Mouse (Mus musculus) embryonic fibroblast, embryonic 13.5 days (primary cell): ENCODE data around the gene Gsdme. TPM values are rescaled to one million over a fixed set of nuclear protein-coding genes. Genes with fewer than 3 reads are reported as not detected.

Source experiments
- H3K27ac ChIP-seq: 2 replicates; pipeline ENCODE4 v1.5.1; 2012; ENCODE audit warnings: low read length, control low read depth, inconsistent platforms; ENCODE audit not compliant: insufficient read depth
- H3K4me1 ChIP-seq: 2 replicates; pipeline ENCODE4 v1.6.1; 2011; ENCODE audit warnings: low read length; ENCODE audit not compliant: control insufficient read depth, insufficient read depth
- H3K4me3 ChIP-seq: 2 replicates; pipeline ENCODE4 v1.5.1; 2011; ENCODE audit warnings: mild to moderate bottlenecking, control low read depth, low read length; ENCODE audit not compliant: insufficient read depth
- CTCF ChIP-seq: IDR thresholded peaks from 2 replicates; pipeline ENCODE4 v1.5.1; 2011; ENCODE audit warnings: mild to moderate bottlenecking, control low read depth, low read length, moderate library complexity, borderline replicate concordance; ENCODE audit not compliant: insufficient read depth
- POLR2A ChIP-seq: IDR thresholded peaks from 2 replicates; pipeline ENCODE4 v1.6.1; 2011; ENCODE audit warnings: low read depth, mild to moderate bottlenecking, control low read depth, low read length, moderate library complexity
- polyA plus RNA-seq: library from polyadenylated mRNA; stranded (reverse); fragments of >200 nt; gene quantifications from 2 replicates; pipeline ENCODE4 v1.2.4, GENCODE M21; 2011; ENCODE audit warnings: low read depth; ENCODE audit not compliant: missing spikeins, insufficient read length

The Gsdme gene
- polyA plus RNA-seq, 1 experiment = 4.6 TPM

DNA sequence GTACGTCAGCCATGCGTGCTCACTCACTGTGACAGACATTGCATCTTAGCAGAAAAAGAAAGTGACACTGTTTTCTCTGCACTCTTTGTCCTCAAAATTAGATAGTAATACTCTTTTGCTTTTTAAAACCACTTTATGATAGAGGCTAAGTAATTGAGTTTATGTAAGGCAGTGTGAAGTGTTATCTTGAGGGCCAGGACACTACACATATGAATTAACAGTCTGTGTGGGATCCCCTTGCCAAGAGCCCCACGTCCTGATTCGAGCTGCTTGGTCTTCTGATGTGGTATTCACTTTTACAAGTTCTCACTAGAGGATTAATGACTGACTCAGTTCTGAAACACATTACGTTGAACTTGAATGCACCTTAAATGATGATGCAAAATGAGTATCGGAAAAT, 103.8 kb downstream of the Gsdme start:
- TF ChIP-seq CTCF = no peak
- TF ChIP-seq POLR2A = no peak

GRCm38 (mm10) chr6:50149378-50149777, 114.3 kb downstream of the Gsdme start:
- no peaks in the 10 kb centered on the region for H3K4me1 ChIP-seq
- no peak for TF ChIP-seq CTCF
- no peak for TF ChIP-seq POLR2A
- no peak overlapping the region for H3K27ac ChIP-seq
- H3K4me3 ChIP-seq = no peak overlapping the region

More for the DNA sequence above, 103.8 kb downstream of the Gsdme start:
- Histone ChIP-seq H3K4me3 (no peak overlapping the region), H3K27ac (no peak overlapping the region), H3K4me1 (no peaks in the 10 kb centered on the region)

DNA sequence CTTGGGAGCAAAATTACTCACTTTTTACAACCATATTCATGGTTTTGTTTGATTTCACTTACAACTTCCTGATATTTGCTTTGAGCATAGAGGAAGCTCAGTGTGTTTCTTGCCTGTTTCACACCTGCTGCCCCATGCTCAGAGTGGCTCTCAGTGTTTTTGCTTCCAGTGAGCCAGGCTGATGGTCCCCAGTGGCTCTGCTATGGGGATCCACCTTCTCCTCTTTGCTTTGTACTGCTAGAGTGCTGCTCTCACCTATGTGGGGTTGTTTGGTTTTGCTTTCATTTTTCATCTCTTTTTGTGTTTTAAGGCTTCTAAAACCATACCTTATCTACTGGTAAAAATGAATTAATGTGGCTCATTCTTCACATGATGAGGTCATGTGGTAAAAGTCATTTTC, 117.5 kb downstream of the Gsdme start:
- H3K27ac ChIP-seq = no peak overlapping the region
- H3K4me3 ChIP-seq = no peak overlapping the region
- no peaks in the 10 kb centered on the region for H3K4me1 ChIP-seq
- TF ChIP-seq POLR2A (no peak), CTCF (no peak)

DNA sequence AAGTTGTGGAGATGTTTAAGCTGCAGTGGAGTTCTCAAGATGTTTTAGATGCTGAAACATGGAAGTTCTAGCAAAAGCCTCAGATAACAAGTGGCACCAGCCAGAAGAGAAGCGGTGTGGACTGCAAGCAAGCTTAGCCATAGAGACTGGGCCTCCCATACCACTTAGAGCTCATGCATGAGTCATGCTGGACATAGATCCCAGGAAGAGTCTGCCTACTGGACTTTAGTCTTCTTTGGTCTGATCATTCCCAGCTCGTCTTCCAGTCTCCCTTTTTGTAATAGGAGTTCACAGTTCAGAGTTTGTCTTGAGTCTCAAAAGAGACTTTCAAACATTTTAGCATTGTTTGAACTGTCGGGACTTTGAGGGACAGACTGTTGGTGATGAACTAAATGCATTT, 124.1 kb downstream of the Gsdme start:
- Histone ChIP-seq H3K27ac (no peak overlapping the region), H3K4me1 (no peaks in the 10 kb centered on the region), H3K4me3 (no peak overlapping the region)
- TF ChIP-seq POLR2A = no peak
- TF ChIP-seq CTCF = no peak

Other genes starting within 250 kb of the Gsdme start
- gene Mpp6, start 153.6 kb downstream of the Gsdme start, polyA plus RNA-seq = 42.7 and 43.9 TPM in 2 replicates
- gene Osbpl3, start 192.3 kb upstream of the Gsdme start, polyA plus RNA-seq = 18.0 and 20.9 TPM in 2 replicates